In the genomic region with DNA sequence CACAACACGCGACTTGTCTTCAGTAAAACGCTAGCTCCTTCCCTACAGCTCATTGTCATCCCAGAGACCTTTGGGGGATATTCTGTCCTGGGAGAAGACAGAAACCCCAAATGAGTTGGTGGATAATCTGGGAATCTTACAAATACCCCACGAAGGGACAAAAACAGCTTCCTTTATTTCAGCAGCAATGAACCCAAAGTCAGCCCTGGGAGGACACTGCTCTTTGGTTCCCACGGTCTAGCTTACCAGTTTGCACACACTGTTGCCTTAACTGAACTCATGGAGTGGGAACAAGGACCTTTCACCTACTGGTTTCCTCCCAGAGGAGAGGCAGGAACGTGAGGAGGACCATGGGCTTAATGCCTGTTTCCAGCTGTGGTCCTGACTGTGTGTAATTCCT, we compare ENCODE assay signal across 19 mouse cellular contexts. TPM values are rescaled to one million over a fixed set of nuclear protein-coding genes. Genes with fewer than 3 reads are reported as not detected.
DNase-seq lines count a peak whose midpoint lies in the region; ATAC-seq and TF ChIP-seq lines count a peak whose summit lies in the region.
"Had no signal": no experiment of that assay in that cellular context is flagged by ENCODE, and none has a peak within 500 bp of the region (broad histone marks: within the 10 kb centered on the region; RNA-seq: fewer than 3 reads in every experiment).

No protein-coding gene starts in this region.

- H3K9me3 ChIP-seq in intestine, embryonic 14.5 days (ENCODE audit: control insufficient read depth, low read length), result no peaks in the 10 kb centered on the region
- no peaks in the 10 kb centered on the region for H3K9me3 ChIP-seq in intestine, postnatal 0 days (ENCODE audit: control insufficient read depth)
- H3K9me3 ChIP-seq in liver, postnatal 0 days (ENCODE audit: low read length), result no peaks in the 10 kb centered on the region
- H3K9me3 ChIP-seq: embryonic facial prominence, embryonic 15.5 days; forebrain, embryonic 10.5 days; hindbrain, embryonic 10.5 days; limb, embryonic 12.5 days; midbrain, embryonic 12.5 days had no signal

- H3K4me3 ChIP-seq in intestine, embryonic 14.5 days (ENCODE audit: low read depth, low read length), result no peak overlapping the region
- H3K4me3 ChIP-seq in intestine, postnatal 0 days (ENCODE audit: low read depth, low read length), result no peak overlapping the region
- no peak overlapping the region for H3K4me3 ChIP-seq in liver, adult 2 months (ENCODE audit: insufficient read depth, low read depth, low read length)
- H3K4me3 ChIP-seq in liver, postnatal 0 days (ENCODE audit: low read depth, low read length), result no peak overlapping the region
- H3K4me3 ChIP-seq: embryonic facial prominence, embryonic 15.5 days; forebrain, embryonic 10.5 days; hindbrain, embryonic 10.5 days; limb, embryonic 12.5 days; midbrain, embryonic 12.5 days had no signal

- no peaks in the 10 kb centered on the region for H3K4me1 ChIP-seq in intestine, embryonic 14.5 days (replicated peaks; ENCODE audit: control insufficient read depth, insufficient read depth, low read length)
- no peaks in the 10 kb centered on the region for H3K4me1 ChIP-seq in intestine, postnatal 0 days (replicated peaks; ENCODE audit: control insufficient read depth, insufficient read depth, low read length)
- no peaks in the 10 kb centered on the region for H3K4me1 ChIP-seq in liver, adult 2 months (ENCODE audit: control insufficient read depth, insufficient read depth, low read length)
- H3K4me1 ChIP-seq in liver, postnatal 0 days (ENCODE audit: insufficient read depth), result no peaks in the 10 kb centered on the region
- H3K4me1 ChIP-seq: embryonic facial prominence, embryonic 15.5 days; forebrain, embryonic 10.5 days; hindbrain, embryonic 10.5 days; limb, embryonic 12.5 days; midbrain, embryonic 12.5 days had no signal

- TF ChIP-seq CTCF in intestine, postnatal 0 days (IDR thresholded peaks at IDR 0.05; ENCODE audit: low read depth), result no peak
- no peak for TF ChIP-seq CTCF in liver, adult 2 months (IDR thresholded peaks at IDR 0.05; ENCODE audit: low read depth, low read length)
- TF ChIP-seq CTCF in liver, postnatal 0 days (IDR thresholded peaks at IDR 0.05; ENCODE audit: low read depth), result no peak

- no peak overlapping the region for H3K4me2 ChIP-seq in intestine, embryonic 14.5 days (ENCODE audit: low read length)
- H3K4me2 ChIP-seq in intestine, postnatal 0 days (replicated peaks; ENCODE audit: low read depth), result no peak overlapping the region
- no peak overlapping the region for H3K4me2 ChIP-seq in liver, postnatal 0 days (ENCODE audit: low read depth, low read length)
- H3K4me2 ChIP-seq: embryonic facial prominence, embryonic 15.5 days; limb, embryonic 12.5 days; midbrain, embryonic 12.5 days had no signal

- peak; percentile 18 for DNase-seq in intestine, embryonic 14.5 days (ENCODE audit: low spot score)
- DNase-seq in liver, adult 2 months (ENCODE audit: extremely low read depth, low read depth, low spot score), result peak; percentile 12
- no peak for DNase-seq in liver, postnatal 0 days
- DNase-seq in heart, postnatal 25 days (ENCODE audit: low spot score), result peak; percentile 3
- DNase-seq in skeletal muscle tissue, adult 2 months (ENCODE audit: low read depth, low spot score), result peak; percentile 19
- DNase-seq in cerebellum, adult 11 months, result no peak
- DNase-seq: adrenal gland, postnatal 36 days; cerebellum, adult 9-11 months; right cerebral cortex, postnatal 25 days; thymus, postnatal 25 days had no signal

- H3K27ac ChIP-seq in intestine, embryonic 14.5 days (ENCODE audit: low read depth), result no peak overlapping the region
- no peak overlapping the region for H3K27ac ChIP-seq in intestine, postnatal 0 days (ENCODE audit: low read depth, low read length)
- H3K27ac ChIP-seq in liver, adult 2 months (replicated peaks; ENCODE audit: insufficient read depth, low read depth, low read length), result no peak overlapping the region
- no peak overlapping the region for H3K27ac ChIP-seq in liver, postnatal 0 days (ENCODE audit: low read depth)
- H3K27ac ChIP-seq: embryonic facial prominence, embryonic 15.5 days; forebrain, embryonic 10.5 days; hindbrain, embryonic 10.5 days; limb, embryonic 12.5 days; liver, embryonic 14.5 days; midbrain, embryonic 12.5 days; stomach, postnatal 0 days had no signal

- no peaks in the 10 kb centered on the region for H3K27me3 ChIP-seq in intestine, embryonic 14.5 days (replicated peaks; ENCODE audit: control insufficient read depth, insufficient read depth, low read length)
- H3K27me3 ChIP-seq in intestine, postnatal 0 days (replicated peaks; ENCODE audit: control insufficient read depth, insufficient read depth, low read length), result no peaks in the 10 kb centered on the region
- H3K27me3 ChIP-seq in liver, adult 2 months (ENCODE audit: control insufficient read depth, insufficient read depth, low read length), result no peaks in the 10 kb centered on the region
- H3K27me3 ChIP-seq in liver, postnatal 0 days (ENCODE audit: insufficient read depth, low read length), result no peaks in the 10 kb centered on the region
- H3K27me3 ChIP-seq: embryonic facial prominence, embryonic 15.5 days; limb, embryonic 12.5 days; midbrain, embryonic 12.5 days; Patski had no signal

- H3K79me2 ChIP-seq in liver, adult 2 months (ENCODE audit: control insufficient read depth, insufficient read depth, low read length), result no peaks in the 10 kb centered on the region

- no peak for ATAC-seq in intestine, embryonic 14.5 days (replicated peaks; ENCODE audit: low FRiP score, low TSS enrichment, low read depth)
- no peak for ATAC-seq in intestine, postnatal 0 days
- ATAC-seq in liver, postnatal 0 days, result no peak
- ATAC-seq: Patski had no signal

- no peaks in the 10 kb centered on the region for H3K36me3 ChIP-seq in intestine, embryonic 14.5 days (ENCODE audit: control insufficient read depth, insufficient read depth, low read length)
- no peaks in the 10 kb centered on the region for H3K36me3 ChIP-seq in intestine, postnatal 0 days (ENCODE audit: control insufficient read depth, insufficient read depth)
- no peaks in the 10 kb centered on the region for H3K36me3 ChIP-seq in liver, adult 2 months (ENCODE audit: control insufficient read depth, insufficient read depth, low read length)
- H3K36me3 ChIP-seq in liver, postnatal 0 days (replicated peaks; ENCODE audit: insufficient read depth, low read length), result no peaks in the 10 kb centered on the region
- H3K36me3 ChIP-seq: embryonic facial prominence, embryonic 15.5 days; forebrain, embryonic 10.5 days; hindbrain, embryonic 10.5 days; limb, embryonic 12.5 days; midbrain, embryonic 12.5 days had no signal

- no peak for TF ChIP-seq EP300 in liver, postnatal 0 days (IDR thresholded peaks at IDR 0.05; ENCODE audit: low read depth)

- 89% methylated on average over 6 of the region's 6 CpGs for WGBS in intestine, embryonic 14.5 days
- 74% methylated on average over 6 of the region's 6 CpGs for WGBS in intestine, postnatal 0 days
- 74% methylated on average over 6 of the region's 6 CpGs for WGBS in liver, adult 2 months
- 71% methylated on average over 6 of the region's 6 CpGs for WGBS in liver, postnatal 0 days (ENCODE audit: insufficient replicate concordance)

- TF ChIP-seq POLR2A in liver, adult 2 months (IDR thresholded peaks at IDR 0.05; ENCODE audit: extremely low read depth, insufficient read depth, low read length), result no peak

- intact Hi-C loops in heart, postnatal 25 days (cut with DNase I), result loop anchor here (5.0 kb wide), 1 partner anchor 50 kb away; no protein-coding TSS in a partner anchor

- H3K9ac ChIP-seq in intestine, embryonic 14.5 days (ENCODE audit: low read length), result no peak overlapping the region
- H3K9ac ChIP-seq in intestine, postnatal 0 days (ENCODE audit: low read depth, low read length), result no peak overlapping the region
- no peak overlapping the region for H3K9ac ChIP-seq in liver, adult 2 months (ENCODE audit: low read depth, low read length)
- no peak overlapping the region for H3K9ac ChIP-seq in liver, postnatal 0 days (replicated peaks)
- H3K9ac ChIP-seq: embryonic facial prominence, embryonic 15.5 days; limb, embryonic 12.5 days; liver, embryonic 14.5 days; midbrain, embryonic 12.5 days had no signal

RNA-seq across cellular contexts. Expression of gene Rgs4, which starts 10.2 kb away (rescaled TPM):
- 3.7 and 4.0 TPM in 2 replicates for polyA plus RNA-seq in intestine, embryonic 14.5 days (2014; fragmentation: Nextera tagmentation; extraction: Ambion mirVana)
- 13.8 and 13.9 TPM in 2 replicates for polyA plus RNA-seq in intestine, postnatal 0 days (2015; fragmentation: Nextera tagmentation; extraction: Ambion mirVana)
- total RNA-seq in liver, adult 2 months (2014; rRNA removed), result 1.3 and 3.6 TPM in 2 replicates
- polyA plus RNA-seq in liver, adult 2 months (2012; rRNA removed), result 0.36 and 0.51 TPM in 2 replicates
- polyA plus RNA-seq in liver, postnatal 0 days (2015; fragmentation: Nextera tagmentation; extraction: Ambion mirVana), result 0.27 and 0.35 TPM in 2 replicates
- 10 to 100 TPM; 13.5 to 20.4 TPM for total RNA-seq in heart, postnatal 25 days (2021)

Comparison
In these comparisons a context has a peak if more than half of its experiments do, and no peak if none do; other contexts are left out.
1. DNase-seq: peak in intestine, embryonic 14.5 days (single experiment), liver, adult 2 months (single experiment), heart, postnatal 25 days (single experiment) and skeletal muscle tissue, adult 2 months (single experiment); none in liver, postnatal 0 days (single experiment) and cerebellum, adult 11 months (single experiment).